In the genomic region with DNA sequence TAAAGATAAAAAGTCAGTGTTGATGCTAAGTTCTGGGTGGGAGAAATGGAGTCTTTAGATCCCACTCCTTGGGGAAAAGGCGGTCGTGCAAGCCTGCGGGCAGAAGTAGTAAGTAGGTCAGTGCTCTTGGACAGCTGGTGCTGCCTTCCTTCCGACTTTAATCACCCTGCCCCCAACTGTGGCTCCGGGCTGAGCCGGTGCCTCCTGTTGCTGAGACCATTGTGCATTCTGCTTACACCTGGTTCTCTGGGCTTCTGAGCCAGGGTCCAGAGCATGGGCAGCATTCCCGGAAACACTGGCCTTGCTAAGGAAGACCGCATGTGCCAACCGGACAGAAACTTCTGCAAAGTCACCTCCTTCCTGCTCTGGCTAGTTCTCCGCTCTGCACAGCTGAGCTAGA, we compare ENCODE assay signal across 8 mouse cellular contexts. TPM values are rescaled to one million over a fixed set of nuclear protein-coding genes. Genes with fewer than 3 reads are reported as not detected.
DNase-seq lines count a peak whose midpoint lies in the region; ATAC-seq and TF ChIP-seq lines count a peak whose summit lies in the region.

No protein-coding gene starts in this region.

- no peak for DNase-seq in lung, adult 2 months
- peak; percentile 67 to 72 for DNase-seq in cerebellum, postnatal 36 days
- DNase-seq in kidney, postnatal 0 days (ENCODE audit: low spot score): no peak
- DNase-seq in midbrain, postnatal 0 days (ENCODE audit: low spot score): peak; percentile 59
- DNase-seq in ovary, adult 18-20 months (ENCODE audit: low spot score): no peak

- ATAC-seq in lung, embryonic 15.5 days (ENCODE audit: borderline replicate concordance, extremely low read depth, low FRiP score, low TSS enrichment): no peak
- no peak for ATAC-seq in heart, embryonic 13.5 days (ENCODE audit: extremely low read depth, insufficient number of reproducible peaks, low FRiP score, low TSS enrichment)
- no peak for ATAC-seq in kidney, postnatal 0 days (replicated peaks; ENCODE audit: low FRiP score, low read depth)
- ATAC-seq in midbrain, postnatal 0 days (ENCODE audit: low FRiP score): no peak
- no peak for ATAC-seq in monocyte, adult 5-6 weeks (replicated peaks; ENCODE audit: insufficient number of reproducible peaks, low FRiP score, low TSS enrichment, poor library complexity, severe bottlenecking)

- H3K4me1 ChIP-seq in lung, embryonic 15.5 days: peaks cover 55% of the 10 kb centered on the region
- peaks cover 27% of the 10 kb centered on the region for H3K4me1 ChIP-seq in lung, adult 2 months (ENCODE audit: control insufficient read depth, insufficient read depth, low read length)
- H3K4me1 ChIP-seq in heart, embryonic 13.5 days: peaks cover 80% of the 10 kb centered on the region
- peaks cover 43% of the 10 kb centered on the region for H3K4me1 ChIP-seq in kidney, postnatal 0 days (replicated peaks; ENCODE audit: insufficient read depth, low read length)
- H3K4me1 ChIP-seq in midbrain, postnatal 0 days (ENCODE audit: insufficient read depth, low read length): peaks cover 17% of the 10 kb centered on the region; the same call in 1 of the 2 replicates

- H3K27ac ChIP-seq in lung, embryonic 15.5 days: peak overlapping the region; percentile 75
- peak overlapping the region; percentile 99 for H3K27ac ChIP-seq in heart, embryonic 13.5 days (replicated peaks)
- peak overlapping the region; percentile 32; the same call in 1 of the 2 replicates for H3K27ac ChIP-seq in kidney, postnatal 0 days
- H3K27ac ChIP-seq in midbrain, postnatal 0 days (ENCODE audit: low read depth, low read length): peak overlapping the region; percentile 55

- H3K36me3 ChIP-seq in lung, embryonic 15.5 days: peaks cover 24% of the 10 kb centered on the region
- peaks cover 61% of the 10 kb centered on the region for H3K36me3 ChIP-seq in heart, embryonic 13.5 days
- H3K36me3 ChIP-seq in kidney, postnatal 0 days (ENCODE audit: insufficient read depth, low read length): peaks cover 15% of the 10 kb centered on the region; the same call in 1 of the 2 replicates
- H3K36me3 ChIP-seq in midbrain, postnatal 0 days (ENCODE audit: insufficient read depth, low read length): no peaks in the 10 kb centered on the region

- TF ChIP-seq POLR2A in lung, adult 2 months (IDR thresholded peaks at IDR 0.05; ENCODE audit: borderline replicate concordance, extremely low read depth, low read depth, low read length): no peak

- 56% methylated on average over 10 of the region's 10 CpGs for WGBS in lung, embryonic 15.5 days
- WGBS in lung, adult 2 months: 19% methylated on average over 10 of the region's 10 CpGs
- 43% methylated on average over 10 of the region's 10 CpGs for WGBS in heart, embryonic 13.5 days
- WGBS in kidney, postnatal 0 days: 44% methylated on average over 10 of the region's 10 CpGs
- 30% methylated on average over 10 of the region's 10 CpGs for WGBS in midbrain, postnatal 0 days

- H3K4me2 ChIP-seq in lung, embryonic 15.5 days: peak overlapping the region; percentile 60
- peak overlapping the region; percentile 89 for H3K4me2 ChIP-seq in heart, embryonic 13.5 days
- H3K4me2 ChIP-seq in kidney, postnatal 0 days (ENCODE audit: low read length): peak overlapping the region; percentile 14; the same call in 1 of the 2 replicates
- H3K4me2 ChIP-seq in midbrain, postnatal 0 days (ENCODE audit: low read depth, low read length, poor library complexity, severe bottlenecking): peak overlapping the region; percentile 13; the same call in 1 of the 2 replicates

- H3K9ac ChIP-seq in lung, embryonic 15.5 days: no peak overlapping the region
- H3K9ac ChIP-seq in heart, embryonic 13.5 days: peak overlapping the region; percentile 99
- no peak overlapping the region for H3K9ac ChIP-seq in kidney, postnatal 0 days (ENCODE audit: low read depth, low read length)
- no peak overlapping the region for H3K9ac ChIP-seq in midbrain, postnatal 0 days (replicated peaks; ENCODE audit: low read length, poor library complexity, severe bottlenecking)

- no peaks in the 10 kb centered on the region for H3K9me3 ChIP-seq in lung, embryonic 15.5 days
- H3K9me3 ChIP-seq in heart, embryonic 13.5 days: no peaks in the 10 kb centered on the region
- H3K9me3 ChIP-seq in kidney, postnatal 0 days (replicated peaks; ENCODE audit: low read length): no peaks in the 10 kb centered on the region
- H3K9me3 ChIP-seq in midbrain, postnatal 0 days (ENCODE audit: low read length): no peaks in the 10 kb centered on the region

- peak overlapping the region; percentile 6; the same call in 1 of the 2 replicates for H3K4me3 ChIP-seq in lung, embryonic 15.5 days
- H3K4me3 ChIP-seq in lung, adult 2 months (replicated peaks; ENCODE audit: extremely low read depth, low read depth, low read length): no peak overlapping the region
- peak overlapping the region; percentile 88 for H3K4me3 ChIP-seq in heart, embryonic 13.5 days
- no peak overlapping the region for H3K4me3 ChIP-seq in kidney, postnatal 0 days (replicated peaks; ENCODE audit: low read depth, low read length)
- no peak overlapping the region for H3K4me3 ChIP-seq in midbrain, postnatal 0 days (ENCODE audit: low read depth, low read length)

- TF ChIP-seq CTCF in lung, adult 2 months (IDR thresholded peaks at IDR 0.05; ENCODE audit: insufficient read depth, low read length): no peak
- no peak for TF ChIP-seq CTCF in kidney, postnatal 0 days (IDR thresholded peaks at IDR 0.05; ENCODE audit: low read depth)
- no peak for TF ChIP-seq CTCF in midbrain, postnatal 0 days (IDR thresholded peaks at IDR 0.05)

- no peaks in the 10 kb centered on the region for H3K27me3 ChIP-seq in lung, embryonic 15.5 days
- no peaks in the 10 kb centered on the region for H3K27me3 ChIP-seq in heart, embryonic 13.5 days (replicated peaks)
- H3K27me3 ChIP-seq in kidney, postnatal 0 days (ENCODE audit: insufficient read depth, low read length): no peaks in the 10 kb centered on the region
- no peaks in the 10 kb centered on the region for H3K27me3 ChIP-seq in midbrain, postnatal 0 days (ENCODE audit: insufficient read depth, low read length)

RNA-seq across cellular contexts. Expression of a gene that starts 4.3 kb away (rescaled TPM):
- 1,403 and 1,442 TPM in 2 replicates for polyA plus RNA-seq in lung, embryonic 15.5 days (2015; fragmentation: Nextera tagmentation; extraction: Ambion mirVana)
- polyA plus RNA-seq in lung, adult 2 months (2012; rRNA removed): 559 and 708 TPM in 2 replicates
- polyA plus RNA-seq in heart, embryonic 13.5 days (2015; fragmentation: Nextera tagmentation; extraction: Ambion mirVana): 1,816 and 1,974 TPM in 2 replicates
- polyA plus RNA-seq in kidney, postnatal 0 days (2015; fragmentation: Nextera tagmentation; extraction: Ambion mirVana): 647 and 692 TPM in 2 replicates
- 722 and 739 TPM in 2 replicates for total RNA-seq in midbrain, postnatal 0 days (2014; rRNA removed)
- polyA plus RNA-seq in midbrain, postnatal 0 days (2015; fragmentation: Nextera tagmentation; extraction: Ambion mirVana): 780 and 851 TPM in 2 replicates
- total RNA-seq in monocyte, adult 5-6 weeks (2017): 498 to 575 TPM (median 546 TPM) in 3 replicates

RNA-seq across cellular contexts. Expression of a gene that starts 19.5 kb away (rescaled TPM):
- 5.4 and 6.2 TPM in 2 replicates for polyA plus RNA-seq in lung, embryonic 15.5 days (2015; fragmentation: Nextera tagmentation; extraction: Ambion mirVana)
- 113 and 115 TPM in 2 replicates for polyA plus RNA-seq in lung, adult 2 months (2012; rRNA removed)
- polyA plus RNA-seq in heart, embryonic 13.5 days (2015; fragmentation: Nextera tagmentation; extraction: Ambion mirVana): 0.24 and 0.29 TPM in 2 replicates
- 1.2 and 1.4 TPM in 2 replicates for polyA plus RNA-seq in kidney, postnatal 0 days (2015; fragmentation: Nextera tagmentation; extraction: Ambion mirVana)
- total RNA-seq in midbrain, postnatal 0 days (2014; rRNA removed): 8.9 and 12.1 TPM in 2 replicates
- 4.4 and 5.2 TPM in 2 replicates for polyA plus RNA-seq in midbrain, postnatal 0 days (2015; fragmentation: Nextera tagmentation; extraction: Ambion mirVana)
- total RNA-seq in monocyte, adult 5-6 weeks (2017): 0.19 to 0.53 TPM (median 0.49 TPM) in 3 replicates

RNA-seq across cellular contexts. Expression of a gene that starts 43.3 kb away (rescaled TPM):
- polyA plus RNA-seq in lung, embryonic 15.5 days (2015; fragmentation: Nextera tagmentation; extraction: Ambion mirVana): 18.3 and 21.6 TPM in 2 replicates
- 23.5 and 43.6 TPM in 2 replicates for polyA plus RNA-seq in lung, adult 2 months (2012; rRNA removed)
- polyA plus RNA-seq in heart, embryonic 13.5 days (2015; fragmentation: Nextera tagmentation; extraction: Ambion mirVana): 16.6 and 18.1 TPM in 2 replicates
- polyA plus RNA-seq in kidney, postnatal 0 days (2015; fragmentation: Nextera tagmentation; extraction: Ambion mirVana): 15.7 and 16.1 TPM in 2 replicates
- 136 and 154 TPM in 2 replicates for total RNA-seq in midbrain, postnatal 0 days (2014; rRNA removed)
- 170 and 187 TPM in 2 replicates for polyA plus RNA-seq in midbrain, postnatal 0 days (2015; fragmentation: Nextera tagmentation; extraction: Ambion mirVana)
- 19.9 to 29.5 TPM (median 25.5 TPM) in 3 replicates for total RNA-seq in monocyte, adult 5-6 weeks (2017)

Comparison
In these comparisons a context has a peak if more than half of its experiments do, and no peak if none do; other contexts are left out.
1. H3K4me3 ChIP-seq: peak in lung, embryonic 15.5 days (single experiment) and heart, embryonic 13.5 days (single experiment); none in lung, adult 2 months (single experiment), kidney, postnatal 0 days (single experiment) and midbrain, postnatal 0 days (single experiment).
2. RNA of a gene that starts 19.5 kb away (polyA plus RNA-seq): 113 to 115 TPM in lung, adult 2 months; 5.4 to 6.2 TPM in lung, embryonic 15.5 days, 4.4 to 5.2 TPM in midbrain, postnatal 0 days, 1.2 to 1.4 TPM in kidney, postnatal 0 days and 0.24 to 0.29 TPM in heart, embryonic 13.5 days; every median in the first group is over 10 times any median in the second.
3. H3K27ac ChIP-seq: peak in every context shown above with its lines; median percentile 99 in heart, embryonic 13.5 days; 75 in lung, embryonic 15.5 days; 55 in midbrain, postnatal 0 days; 32 in kidney, postnatal 0 days.
4. H3K4me2 ChIP-seq: peak in every context shown above with its lines; median percentile 89 in heart, embryonic 13.5 days; 60 in lung, embryonic 15.5 days; 14 in kidney, postnatal 0 days; 13 in midbrain, postnatal 0 days.
5. DNase-seq: peak in cerebellum, postnatal 36 days (2 of 2) and midbrain, postnatal 0 days (single experiment); none in lung, adult 2 months (single experiment), kidney, postnatal 0 days (single experiment) and ovary, adult 18-20 months (single experiment).